Mouse (Mus musculus) kidney, embryonic 15.5 days (tissue): Measurements from ENCODE around the gene Zfp846. TPM values are rescaled to one million over a fixed set of nuclear protein-coding genes. Genes with fewer than 3 reads are reported as not detected.
"Not testable (repeated sequence)": the region's sequence is repeated elsewhere in the genome, so short reads cannot be mapped to it uniquely, and the experiment has no call there.

Source experiments
- ATAC-seq: fragments of 200-750 bp; cut with Nextera tagmentation; replicated peaks from 2 replicates; pipeline ENCODE4 v1.8.0; 2017; ENCODE audit warnings: moderate TSS enrichment; ENCODE audit not compliant: low FRiP score
- H3K27ac ChIP-seq: fragments of 300-500 bp; sonication (generic); 2 replicates; pipeline ENCODE4 v1.5.1; 2015; ENCODE audit warnings: mild to moderate bottlenecking, inconsistent platforms
- H3K27me3 ChIP-seq: fragments of 300-500 bp; sonication (generic); 2 replicates; pipeline ENCODE4 v1.6.1; 2015; ENCODE audit warnings: inconsistent platforms
- H3K36me3 ChIP-seq: fragments of 300-500 bp; sonication (generic); 2 replicates; pipeline ENCODE4 v1.6.1; 2015; ENCODE audit warnings: inconsistent platforms
- H3K4me1 ChIP-seq: fragments of 300-500 bp; sonication (generic); 2 replicates; pipeline ENCODE4 v1.6.1; 2015; ENCODE audit warnings: inconsistent platforms
- H3K4me2 ChIP-seq: fragments of 300-500 bp; sonication (generic); 2 replicates; pipeline ENCODE4 v1.6.1; 2015; ENCODE audit warnings: moderate library complexity, mild to moderate bottlenecking, inconsistent platforms
- H3K4me3 ChIP-seq: fragments of 300-500 bp; sonication (generic); replicated peaks from 2 replicates; pipeline ENCODE4 v1.5.1; 2015; ENCODE audit warnings: mild to moderate bottlenecking, inconsistent platforms
- H3K9ac ChIP-seq: fragments of 300-500 bp; sonication (generic); 2 replicates; pipeline ENCODE4 v1.6.1; 2015; ENCODE audit warnings: mild to moderate bottlenecking, inconsistent platforms
- H3K9me3 ChIP-seq: fragments of 300-500 bp; sonication (generic); replicated peaks from 2 replicates; pipeline ENCODE4 v1.6.1; 2016; ENCODE audit warnings: inconsistent platforms
- WGBS: fragments of 180-500 bp; shearing (Covaris S2); methylation state at CpG from one replicate; pipeline ENCODE4 v1.1.7; 2015; ENCODE audit warnings: mixed read lengths; 5-methylcytosine and 5-hydroxymethylcytosine counted together
- polyA plus RNA-seq: library from polyadenylated mRNA; unstranded; fragments of >200 nt; fragmentation: Nextera tagmentation; extraction: Ambion mirVana; gene quantifications from 2 replicates; pipeline ENCODE4 v1.2.1, GENCODE M21; 2015

Zfp846 gene
- polyA plus RNA-seq: 15.7 and 16.4 TPM in 2 replicates

DNA sequence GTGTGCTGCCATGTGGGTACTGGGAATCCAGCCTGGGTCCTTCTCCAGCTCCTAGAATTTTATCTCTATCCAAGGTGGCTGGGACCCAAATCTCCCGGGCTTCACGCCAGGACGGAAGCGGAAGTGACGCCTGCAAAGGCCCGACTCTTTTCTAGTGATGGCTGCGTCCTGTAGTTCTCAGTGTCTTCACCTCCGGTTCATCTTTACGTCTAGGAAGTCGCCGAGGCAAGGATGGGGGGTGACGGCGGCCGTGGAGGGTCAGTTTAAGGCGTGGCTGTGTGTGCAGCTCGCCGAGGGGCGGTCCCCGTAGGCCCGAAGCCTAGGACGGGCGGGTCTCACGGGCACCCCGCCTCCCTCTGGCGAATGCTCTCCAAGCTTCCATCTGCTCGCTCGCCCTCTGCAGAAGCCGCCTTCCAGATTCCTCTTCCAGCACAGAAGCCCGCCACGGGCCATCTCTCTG, at the start of gene Zfp846:
Zfp846 (plus strand) TSS at position 117 of the 460 bp plus-strand sequence.
- peaks cover 3% of the 10 kb centered on the region; the same call in 1 of the 2 replicates for H3K4me1 ChIP-seq
- no peaks in the 10 kb centered on the region for H3K9me3 ChIP-seq
- H3K36me3 ChIP-seq: peaks cover 16% of the 10 kb centered on the region
- H3K4me3 ChIP-seq: peak within 1 kb of the TSS; percentile 56
- peak within 1 kb of the TSS; percentile 61 for H3K9ac ChIP-seq
- H3K27me3 ChIP-seq: peaks cover 26% of the 10 kb centered on the region
- under 1% methylated on average over 30 of the region's 30 CpGs for WGBS
- ATAC-seq: peak; percentile 99
- H3K27ac ChIP-seq: peak within 1 kb of the TSS; percentile 83
- H3K4me2 ChIP-seq: peak within 1 kb of the TSS; percentile 65

DNA sequence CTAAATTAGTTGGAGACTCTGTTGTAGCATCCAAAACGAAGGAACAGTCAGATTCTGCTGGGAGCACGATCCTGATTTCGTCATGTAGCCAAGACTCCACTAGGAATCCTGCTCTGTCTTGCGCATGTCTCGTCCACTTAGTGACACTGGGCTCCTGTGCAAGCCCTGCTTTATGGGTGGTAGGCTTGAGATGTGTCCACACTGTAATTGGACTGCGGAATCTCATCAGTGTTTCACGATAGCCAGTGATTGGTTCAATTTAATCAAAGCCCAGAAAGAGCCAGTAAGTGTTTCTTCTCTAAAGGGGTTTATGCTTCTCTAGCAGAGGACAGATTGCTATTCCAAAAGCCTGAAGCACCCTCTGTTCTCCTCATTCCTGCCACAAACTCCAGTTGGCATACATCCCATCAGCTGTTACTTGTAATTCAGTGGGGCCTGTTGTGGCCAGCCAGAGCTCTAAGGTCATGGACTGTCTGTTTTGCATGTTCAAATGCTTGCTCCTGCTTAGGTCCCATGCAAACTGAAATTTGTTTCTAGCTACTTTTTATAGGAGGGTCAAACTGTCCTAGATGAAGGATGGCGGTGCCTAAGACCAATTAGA, 46.7 kb upstream of the Zfp846 start:
- 79% methylated on average over 8 of the region's 8 CpGs for WGBS
- Histone ChIP-seq H3K27ac (no peak overlapping the region), H3K36me3 (no peaks in the 10 kb centered on the region), H3K4me1 (no peaks in the 10 kb centered on the region), H3K27me3 (no peaks in the 10 kb centered on the region), H3K4me3 (no peak overlapping the region), H3K9me3 (no peaks in the 10 kb centered on the region), H3K9ac (no peak overlapping the region), H3K4me2 (no peak overlapping the region)
- ATAC-seq: no peak

DNA sequence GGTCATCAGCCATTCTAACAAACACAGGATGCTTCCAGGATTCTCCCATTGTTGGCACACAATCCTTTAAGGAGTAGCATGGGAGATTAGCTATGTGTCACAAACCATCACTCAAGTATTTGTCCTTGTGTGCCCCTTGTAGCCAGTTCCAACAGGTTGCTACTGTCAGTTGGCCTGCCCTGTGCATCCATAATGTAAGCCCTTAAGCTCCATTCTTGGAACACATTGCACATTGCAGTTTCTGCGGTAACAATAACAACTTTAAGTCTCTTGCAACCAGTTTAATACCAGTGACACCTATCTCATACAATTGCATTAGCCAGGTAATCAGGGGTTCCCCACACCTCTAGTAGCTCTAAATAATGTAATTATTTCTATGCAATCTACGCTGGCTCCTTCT, 44.5 kb upstream of the Zfp846 start:
- no peak overlapping the region for H3K4me2 ChIP-seq

DNA sequence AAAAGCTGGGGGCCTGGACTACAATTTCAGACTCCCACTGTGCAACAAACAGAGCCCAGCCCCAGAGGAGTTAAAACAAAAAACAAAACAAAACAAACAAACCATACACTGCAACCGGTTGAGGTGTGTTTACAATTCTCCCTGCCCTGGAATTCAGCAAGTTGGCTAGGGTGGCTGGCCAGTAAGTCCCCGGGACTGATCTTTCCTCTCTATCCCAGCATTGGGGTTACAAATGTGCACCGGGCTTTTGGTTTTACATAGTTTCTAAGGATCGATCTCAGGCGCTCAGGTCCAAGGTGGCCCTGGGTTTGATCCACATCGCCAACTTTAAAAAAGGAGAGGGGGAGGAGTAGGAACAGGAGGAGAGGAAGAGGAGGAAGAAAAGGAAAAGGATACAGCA, 37.6 kb upstream of the Zfp846 start:
- H3K36me3 ChIP-seq: no peaks in the 10 kb centered on the region
- H3K9ac ChIP-seq: no peak overlapping the region
- ATAC-seq: no peak
- H3K4me2 ChIP-seq: peak overlapping the region; percentile 82; the same call in 1 of the 2 replicates
- 0 out of 2 replicates have a peak, but pooled peaks cover 3% of the 10 kb centered on the region for H3K27me3 ChIP-seq
- H3K9me3 ChIP-seq: no peaks in the 10 kb centered on the region
- H3K27ac ChIP-seq: 0 out of 2 replicates have a peak overlapping the region, but pooled peaks have one; percentile 91
- 36% methylated on average over 6 of the region's 6 CpGs for WGBS
- no peak overlapping the region for H3K4me3 ChIP-seq
- peaks cover 15% of the 10 kb centered on the region for H3K4me1 ChIP-seq

More for the DNA sequence above, 44.5 kb upstream of the Zfp846 start:
- Histone ChIP-seq H3K9ac (no peak overlapping the region), H3K27me3 (0 out of 2 replicates have a peak, but pooled peaks cover 3% of the 10 kb centered on the region), H3K4me3 (no peak overlapping the region), H3K27ac (no peak overlapping the region), H3K4me1 (no peaks in the 10 kb centered on the region), H3K9me3 (no peaks in the 10 kb centered on the region), H3K36me3 (no peaks in the 10 kb centered on the region)
- WGBS: 83% methylated on average over 2 of the region's 2 CpGs
- ATAC-seq: no peak

DNA sequence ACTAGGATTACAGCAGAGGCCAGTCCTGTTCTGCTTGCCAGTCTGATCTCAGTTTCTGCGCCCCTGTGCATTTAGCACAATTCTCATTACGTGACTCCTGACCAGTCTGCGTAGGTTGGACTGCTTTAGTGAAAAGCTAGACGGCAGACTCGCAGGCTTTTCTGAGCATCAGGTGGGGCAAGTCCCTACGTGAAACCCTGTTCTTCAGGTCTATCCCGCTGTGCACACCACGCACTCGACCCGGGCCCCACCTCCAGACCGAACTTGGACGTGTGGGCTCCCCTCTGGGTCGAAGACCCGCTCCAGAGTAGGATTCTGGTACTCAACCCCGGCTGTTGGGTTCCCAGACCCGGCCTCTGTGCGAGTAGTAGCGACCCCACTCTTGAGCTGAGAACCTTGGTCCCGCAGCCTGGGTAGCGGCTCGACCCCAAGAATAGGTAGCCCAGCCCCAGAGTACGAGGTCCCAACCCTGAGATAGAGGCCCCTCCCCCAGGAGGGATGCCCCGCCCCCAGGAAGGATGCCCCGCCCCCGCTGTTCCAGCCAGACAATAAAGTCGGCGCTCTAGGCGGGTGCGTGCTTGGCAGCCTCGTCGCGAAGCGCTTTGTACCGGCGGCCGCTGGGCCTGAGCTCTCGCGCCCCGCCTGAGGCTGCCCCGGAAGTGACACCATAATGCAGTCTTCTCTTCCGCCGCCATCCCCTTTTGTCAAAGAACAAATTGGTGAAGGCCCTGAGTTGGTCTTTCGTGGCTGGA, 36.8 kb upstream of the Zfp846 start:
- H3K9me3 ChIP-seq: no peaks in the 10 kb centered on the region
- H3K4me2 ChIP-seq: peak overlapping the region; percentile 82
- H3K36me3 ChIP-seq: no peaks in the 10 kb centered on the region
- peaks cover 15% of the 10 kb centered on the region for H3K4me1 ChIP-seq
- ATAC-seq: peak; percentile 95
- H3K27me3 ChIP-seq: 0 out of 2 replicates have a peak, but pooled peaks cover 3% of the 10 kb centered on the region
- H3K9ac ChIP-seq: peak overlapping the region; percentile 44
- H3K27ac ChIP-seq: peak overlapping the region; percentile 91
- WGBS: 1% methylated on average over 43 of the region's 43 CpGs
- H3K4me3 ChIP-seq: peak overlapping the region; percentile 51

DNA sequence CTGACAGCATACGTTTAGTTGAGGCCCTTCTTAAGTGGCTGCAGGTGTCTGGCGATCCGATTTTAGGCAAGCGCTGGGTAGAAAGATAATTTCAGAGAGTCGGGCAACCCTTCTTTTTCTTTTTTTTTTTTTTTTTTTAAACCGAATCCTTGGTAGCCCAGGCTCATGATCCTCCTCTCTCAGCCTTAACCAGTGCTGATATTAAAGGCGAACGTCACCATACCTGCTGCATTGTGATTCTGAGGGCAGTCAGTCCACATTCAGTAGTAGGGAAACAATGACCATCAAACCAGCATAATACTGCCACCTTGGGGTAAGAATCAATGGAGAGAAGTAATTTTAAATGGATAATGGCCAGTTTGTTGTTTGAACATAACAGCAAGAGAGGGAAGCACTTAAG, 35.9 kb upstream of the Zfp846 start:
- H3K4me2 ChIP-seq: peak overlapping the region; percentile 82
- H3K9ac ChIP-seq: peak overlapping the region; percentile 44
- H3K9me3 ChIP-seq: no peaks in the 10 kb centered on the region
- no peaks in the 10 kb centered on the region for H3K36me3 ChIP-seq
- peaks cover 15% of the 10 kb centered on the region for H3K4me1 ChIP-seq
- 0 out of 2 replicates have a peak, but pooled peaks cover 2% of the 10 kb centered on the region for H3K27me3 ChIP-seq
- peak overlapping the region; percentile 51 for H3K4me3 ChIP-seq
- H3K27ac ChIP-seq: peak overlapping the region; percentile 91
- WGBS: 23% methylated on average over 8 of the region's 8 CpGs
- no peak for ATAC-seq

DNA sequence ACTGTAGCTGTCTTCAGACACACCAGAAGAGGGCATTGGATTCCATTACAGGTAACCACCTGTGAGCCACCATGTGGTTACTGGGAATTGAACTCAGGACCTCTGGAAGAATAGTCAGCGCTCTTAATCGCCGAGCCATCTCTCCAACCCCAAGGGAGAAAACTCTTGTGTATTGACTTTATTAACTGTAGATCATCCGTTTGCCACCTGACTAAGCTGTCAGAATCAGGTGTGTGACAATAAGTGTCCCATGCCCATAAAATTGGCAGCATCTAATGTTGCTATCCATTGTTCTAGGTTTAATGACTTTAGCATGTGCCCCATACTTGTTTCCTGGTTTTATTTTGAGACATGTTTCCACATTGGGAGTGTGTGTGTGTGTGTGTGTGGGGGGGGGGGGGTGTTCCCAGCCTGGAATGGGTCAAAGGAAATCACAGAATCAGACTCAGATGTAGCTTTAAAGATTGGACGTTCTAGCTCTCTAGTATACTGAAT, 29.3 kb upstream of the Zfp846 start:
- WGBS: 61% methylated on average over 5 of the region's 5 CpGs
- no peak for ATAC-seq
- no peaks in the 10 kb centered on the region for H3K27me3 ChIP-seq

DNA sequence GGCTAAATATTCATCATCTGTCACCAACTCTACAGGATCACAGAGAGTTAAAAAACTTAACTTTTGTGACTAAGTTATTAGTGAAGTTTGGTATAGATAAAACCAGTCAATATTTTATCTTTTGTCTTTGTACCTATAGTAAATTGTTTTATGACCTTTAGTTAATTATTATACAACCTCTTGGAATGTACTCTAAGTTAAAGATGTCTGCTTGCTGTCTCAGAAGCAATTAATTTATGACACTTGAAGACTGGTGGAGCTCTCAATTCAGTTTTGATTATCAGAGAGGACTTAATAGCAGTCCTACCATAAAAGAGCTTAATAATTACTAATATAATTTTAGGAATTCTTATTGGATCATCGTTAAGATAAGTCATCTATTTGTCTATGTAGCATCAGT, 28.4 kb upstream of the Zfp846 start:
- H3K27me3 ChIP-seq: no peaks in the 10 kb centered on the region
- 0 out of 2 replicates have a peak, but pooled peaks cover 1% of the 10 kb centered on the region for H3K9me3 ChIP-seq
- 69% methylated on average over 1 of the region's 1 CpGs for WGBS
- no peak overlapping the region for H3K27ac ChIP-seq
- no peak overlapping the region for H3K9ac ChIP-seq
- H3K4me2 ChIP-seq: no peak overlapping the region
- H3K4me1 ChIP-seq: no peaks in the 10 kb centered on the region
- no peaks in the 10 kb centered on the region for H3K36me3 ChIP-seq
- ATAC-seq: no peak
- H3K4me3 ChIP-seq: no peak overlapping the region

More for the DNA sequence above, 29.3 kb upstream of the Zfp846 start:
- H3K27ac ChIP-seq: no peak overlapping the region
- H3K36me3 ChIP-seq: no peaks in the 10 kb centered on the region
- no peaks in the 10 kb centered on the region for H3K4me1 ChIP-seq
- no peak overlapping the region for H3K9ac ChIP-seq
- no peak overlapping the region for H3K4me2 ChIP-seq
- no peak overlapping the region for H3K4me3 ChIP-seq
- H3K9me3 ChIP-seq: no peaks in the 10 kb centered on the region

DNA sequence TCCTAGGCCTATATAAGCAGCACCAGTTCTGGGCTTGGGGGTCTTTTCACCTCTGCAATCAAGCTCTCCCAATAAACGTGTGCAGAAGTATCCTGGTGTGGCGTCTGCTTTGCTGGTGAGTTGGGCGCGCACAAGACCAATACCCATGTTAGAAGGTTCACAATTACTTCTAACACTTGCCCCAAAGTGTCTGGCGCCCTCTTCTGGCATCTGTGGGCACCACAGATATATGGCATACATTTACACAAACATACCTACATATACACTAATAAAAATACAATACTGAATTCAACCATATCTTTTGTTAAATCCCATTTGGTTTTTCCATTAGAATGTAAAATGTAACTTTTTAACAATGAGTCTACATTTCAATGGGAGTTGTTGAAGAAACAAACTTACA, 18.9 kb upstream of the Zfp846 start:
- H3K4me1 ChIP-seq: no peaks in the 10 kb centered on the region
- H3K4me2 ChIP-seq: no peak overlapping the region
- H3K27ac ChIP-seq: no peak overlapping the region
- ATAC-seq: no peak
- no peak overlapping the region for H3K9ac ChIP-seq
- H3K27me3 ChIP-seq: no peaks in the 10 kb centered on the region
- H3K9me3 ChIP-seq: 0 out of 2 replicates have a peak, but pooled peaks cover 3% of the 10 kb centered on the region
- no peaks in the 10 kb centered on the region for H3K36me3 ChIP-seq
- no peak overlapping the region for H3K4me3 ChIP-seq
- 76% methylated on average over 5 of the region's 5 CpGs for WGBS

DNA sequence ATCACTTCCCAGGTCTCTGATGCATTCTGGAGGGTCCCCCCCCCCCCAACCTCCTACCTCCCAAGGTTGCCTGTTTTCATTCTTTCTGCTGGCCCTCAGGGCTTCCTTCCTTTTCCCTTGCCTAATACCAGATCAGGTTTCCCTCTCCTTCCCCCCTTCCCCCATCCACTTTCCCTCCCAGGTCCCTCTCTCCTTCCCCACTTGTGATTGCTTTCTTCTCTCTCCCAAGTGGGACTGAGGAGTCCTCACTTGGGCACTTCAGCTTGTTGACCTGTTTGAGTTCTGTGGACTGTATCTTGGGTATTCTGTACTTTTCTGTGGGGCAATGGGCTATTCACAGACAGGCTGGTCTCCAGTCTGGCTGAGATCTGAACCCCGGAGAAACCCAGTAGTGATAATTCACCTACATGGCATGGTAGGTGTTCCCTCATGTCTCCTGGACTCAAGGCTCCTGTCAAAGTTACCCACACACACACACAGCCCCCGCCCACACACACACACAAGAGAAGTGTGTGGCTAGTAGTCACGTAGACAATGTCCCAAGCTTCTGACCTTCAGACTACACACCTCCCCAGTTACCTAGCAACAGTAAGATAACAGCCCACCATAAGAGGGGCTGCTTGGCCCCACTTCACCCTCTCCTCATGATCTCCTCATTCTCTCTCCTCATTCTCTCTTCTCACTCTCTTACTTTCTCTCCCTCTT, 15.6 kb upstream of the Zfp846 start:
- not testable (repeated sequence) for H3K4me1 ChIP-seq, H3K9ac ChIP-seq, H3K27ac ChIP-seq, H3K4me2 ChIP-seq, H3K36me3 ChIP-seq, H3K9me3 ChIP-seq, H3K27me3 ChIP-seq, ATAC-seq, H3K4me3 ChIP-seq
- WGBS: 70% methylated on average over 3 of the region's 3 CpGs

DNA sequence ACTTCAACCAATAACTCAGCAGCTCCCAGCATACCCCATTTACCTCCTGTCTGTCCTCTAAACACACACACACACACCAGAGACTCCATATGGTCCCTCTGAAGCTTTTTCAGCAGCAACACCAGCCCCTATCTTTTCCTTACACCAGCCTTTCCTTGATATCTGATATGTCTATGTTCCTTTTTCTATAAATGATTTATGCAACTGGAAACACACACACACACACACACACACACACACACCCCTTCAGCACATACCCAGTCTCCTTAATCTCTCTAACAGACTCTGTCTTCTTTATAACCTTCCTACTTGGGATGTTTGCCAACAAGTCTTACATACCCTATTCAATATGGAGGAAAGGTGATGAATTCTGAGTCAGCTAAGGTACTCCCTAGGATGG, 10.0 kb upstream of the Zfp846 start:
- H3K4me3 ChIP-seq: no peak overlapping the region
- H3K9me3 ChIP-seq: no peaks in the 10 kb centered on the region
- no peak overlapping the region for H3K9ac ChIP-seq
- ATAC-seq: no peak
- no peak overlapping the region for H3K27ac ChIP-seq
- no peaks in the 10 kb centered on the region for H3K4me1 ChIP-seq
- H3K4me2 ChIP-seq: no peak overlapping the region
- no peaks in the 10 kb centered on the region for H3K36me3 ChIP-seq
- H3K27me3 ChIP-seq: peaks cover 10% of the 10 kb centered on the region; the same call in 1 of the 2 replicates

DNA sequence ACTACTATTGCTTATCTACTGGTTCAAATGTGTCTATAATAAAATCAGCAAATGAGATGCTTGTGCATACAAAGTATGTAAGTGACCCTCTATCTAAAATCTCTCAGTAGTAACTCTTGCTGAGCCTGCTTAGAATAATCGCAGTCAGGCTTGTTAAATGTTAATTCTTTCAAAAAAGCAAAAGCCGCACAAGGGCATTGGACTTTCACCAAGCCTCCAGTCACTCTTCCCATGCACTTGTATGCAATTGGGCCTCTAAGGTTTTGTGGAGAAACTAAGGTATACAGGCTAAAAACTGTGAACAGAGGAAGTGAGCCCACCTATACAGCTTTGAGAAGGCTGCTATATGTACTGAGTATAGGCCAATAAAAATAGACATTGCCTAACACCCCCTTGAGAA, 4.5 kb upstream of the Zfp846 start:
- H3K27ac ChIP-seq: no peak overlapping the region
- no peak overlapping the region for H3K4me2 ChIP-seq
- ATAC-seq: no peak
- no peak overlapping the region for H3K4me3 ChIP-seq
- no peak overlapping the region for H3K9ac ChIP-seq
- no peaks in the 10 kb centered on the region for H3K36me3 ChIP-seq
- no peaks in the 10 kb centered on the region for H3K4me1 ChIP-seq
- H3K27me3 ChIP-seq: peaks cover 30% of the 10 kb centered on the region
- H3K9me3 ChIP-seq: no peaks in the 10 kb centered on the region
- 80% methylated on average over 2 of the region's 2 CpGs for WGBS
